Comparison of ENCODE assay signal across 9 mouse cellular contexts in genomic region chr13:81369564-81369963, GRCm38 (mm10).
DNase-seq lines count a peak whose midpoint lies in the region; ATAC-seq and TF ChIP-seq lines count a peak whose summit lies in the region.
"Had no signal": no experiment of that assay in that cellular context is flagged by ENCODE, and none has a peak within 500 bp of the region (broad histone marks: within the 10 kb centered on the region; RNA-seq: fewer than 3 reads in every experiment).

No protein-coding gene starts in this region.

- peak; percentile 71 for TF ChIP-seq CTCF in heart, postnatal 0 days (IDR thresholded peaks at IDR 0.05; ENCODE audit: low read depth)

- TF ChIP-seq EP300 in heart, postnatal 0 days (IDR thresholded peaks at IDR 0.05; ENCODE audit: low read depth): no peak

- H3K27ac ChIP-seq in heart, postnatal 0 days (ENCODE audit: low read depth): no peak overlapping the region
- H3K27ac ChIP-seq in midbrain, embryonic 15.5 days: no peak overlapping the region
- H3K27ac ChIP-seq in midbrain, embryonic 11.5 days (ENCODE audit: low read depth, low read length): no peak overlapping the region

- no peak overlapping the region for H3K4me3 ChIP-seq in heart, postnatal 0 days (ENCODE audit: low read depth, low read length)
- H3K4me3 ChIP-seq in midbrain, embryonic 15.5 days: no peak overlapping the region
- H3K4me3 ChIP-seq in midbrain, embryonic 11.5 days (ENCODE audit: low read depth, low read length): no peak overlapping the region
- H3K4me3 ChIP-seq: megakaryocyte, embryonic 14.5 days had no signal

- H3K9me3 ChIP-seq in heart, postnatal 0 days (replicated peaks; ENCODE audit: control insufficient read depth, low read length): no peaks in the 10 kb centered on the region
- no peaks in the 10 kb centered on the region for H3K9me3 ChIP-seq in midbrain, embryonic 15.5 days
- H3K9me3 ChIP-seq in midbrain, embryonic 11.5 days (ENCODE audit: control insufficient read depth, low read length): no peaks in the 10 kb centered on the region
- H3K9me3 ChIP-seq: megakaryocyte, embryonic 14.5 days had no signal

- H3K36me3 ChIP-seq in heart, postnatal 0 days (replicated peaks; ENCODE audit: control insufficient read depth, insufficient read depth, low read length): no peaks in the 10 kb centered on the region
- no peaks in the 10 kb centered on the region for H3K36me3 ChIP-seq in midbrain, embryonic 15.5 days (replicated peaks)
- H3K36me3 ChIP-seq in midbrain, embryonic 11.5 days (ENCODE audit: control insufficient read depth, insufficient read depth, low read length): no peaks in the 10 kb centered on the region; the same call in 1 of the 2 replicates

- DNase-seq in heart, postnatal 0 days (ENCODE audit: low spot score): peak; percentile 55
- DNase-seq in heart, postnatal 4 days: no peak
- DNase-seq in midbrain, embryonic 11.5 days (ENCODE audit: low spot score, missing footprints): no peak
- DNase-seq in c-Kit-positive CD71-positive TER-119-positive erythroid progenitor cells, embryonic 14.5 days (ENCODE audit: low spot score): peak; percentile 0
- DNase-seq in retina, embryonic 14.5 days (ENCODE audit: low spot score): peak; percentile 74
- no peak for DNase-seq in layer of hippocampus, adult 18-20 months (ENCODE audit: low spot score in 2 of 2)
- no peak for DNase-seq in spleen, adult 18-20 months

- H3K9ac ChIP-seq in heart, postnatal 0 days (replicated peaks; ENCODE audit: low read depth, low read length): no peak overlapping the region
- no peak overlapping the region for H3K9ac ChIP-seq in midbrain, embryonic 15.5 days
- no peak overlapping the region for H3K9ac ChIP-seq in midbrain, embryonic 11.5 days (ENCODE audit: low read length)

- H3K27me3 ChIP-seq in heart, postnatal 0 days (ENCODE audit: control insufficient read depth, insufficient read depth, low read length): no peaks in the 10 kb centered on the region
- no peaks in the 10 kb centered on the region for H3K27me3 ChIP-seq in midbrain, embryonic 15.5 days (replicated peaks)
- no peaks in the 10 kb centered on the region for H3K27me3 ChIP-seq in midbrain, embryonic 11.5 days (ENCODE audit: control insufficient read depth, insufficient read depth, low read length)
- H3K27me3 ChIP-seq: megakaryocyte, embryonic 14.5 days had no signal

- H3K4me1 ChIP-seq in heart, postnatal 0 days (ENCODE audit: control insufficient read depth, insufficient read depth): no peaks in the 10 kb centered on the region
- no peaks in the 10 kb centered on the region for H3K4me1 ChIP-seq in midbrain, embryonic 15.5 days
- no peaks in the 10 kb centered on the region for H3K4me1 ChIP-seq in midbrain, embryonic 11.5 days (ENCODE audit: control insufficient read depth, insufficient read depth, low read length)
- H3K4me1 ChIP-seq: megakaryocyte, embryonic 14.5 days had no signal

- 72% methylated on average over 2 of the region's 2 CpGs for WGBS in heart, postnatal 0 days
- 94% methylated on average over 2 of the region's 2 CpGs for WGBS in midbrain, embryonic 15.5 days
- WGBS in midbrain, embryonic 11.5 days: 83% methylated on average over 2 of the region's 2 CpGs

- H3K4me2 ChIP-seq in heart, postnatal 0 days (ENCODE audit: low read depth, low read length): no peak overlapping the region
- no peak overlapping the region for H3K4me2 ChIP-seq in midbrain, embryonic 15.5 days
- H3K4me2 ChIP-seq in midbrain, embryonic 11.5 days: no peak overlapping the region

- no peak for ATAC-seq in heart, postnatal 0 days (ENCODE audit: insufficient read depth, low read depth)
- 0 out of 2 replicates have a peak, but pooled peaks have one; percentile 39 for ATAC-seq in midbrain, embryonic 15.5 days (replicated peaks)
- ATAC-seq in midbrain, embryonic 11.5 days (ENCODE audit: low FRiP score): no peak

Comparison
In these comparisons a context has a peak if more than half of its experiments do, and no peak if none do; other contexts are left out.
1. DNase-seq: peak in heart, postnatal 0 days (single experiment), c-Kit-positive CD71-positive TER-119-positive erythroid progenitor cells, embryonic 14.5 days (single experiment) and retina, embryonic 14.5 days (single experiment); none in heart, postnatal 4 days (single experiment), midbrain, embryonic 11.5 days (single experiment), layer of hippocampus, adult 18-20 months (0 of 2) and spleen, adult 18-20 months (0 of 2).